Mouse (Mus musculus) thymus, postnatal 14 days (tissue): ENCODE data around the gene Pstpip1.
A peak's percentile ranks its signal among the peaks of the same experiment; 100 is the strongest.

ENCODE experiments used
- DNase-seq: peaks from one replicate; pipeline ENCODE4 v3.0.0; 2021

Pstpip1 gene

DNA sequence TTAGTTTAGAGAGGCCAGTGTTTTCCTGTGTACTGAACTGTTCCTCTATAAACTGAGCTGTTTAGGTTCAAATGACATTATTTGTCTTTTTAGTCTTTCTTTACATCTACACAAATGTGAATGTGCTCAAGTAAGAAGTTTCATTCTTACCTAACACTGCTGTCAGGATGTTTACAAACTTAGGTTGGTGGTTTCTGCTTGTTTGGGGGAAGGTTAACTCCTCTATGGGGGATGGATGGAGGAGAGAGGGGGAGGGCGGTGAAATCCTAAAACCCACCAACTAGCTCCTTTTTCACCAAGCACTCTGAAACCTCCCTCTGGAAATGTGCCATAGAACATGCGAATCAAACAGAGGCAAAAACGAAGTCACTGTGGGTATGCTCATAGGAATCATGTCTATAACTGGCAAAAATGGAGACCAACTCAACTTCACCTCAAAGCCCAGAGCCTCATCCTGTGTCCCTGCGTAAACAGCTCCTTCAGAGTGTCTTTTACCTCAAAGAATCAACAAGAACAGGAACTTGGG is 62.8 kb downstream of the Pstpip1 start:
- DNase-seq: no peak

DNA sequence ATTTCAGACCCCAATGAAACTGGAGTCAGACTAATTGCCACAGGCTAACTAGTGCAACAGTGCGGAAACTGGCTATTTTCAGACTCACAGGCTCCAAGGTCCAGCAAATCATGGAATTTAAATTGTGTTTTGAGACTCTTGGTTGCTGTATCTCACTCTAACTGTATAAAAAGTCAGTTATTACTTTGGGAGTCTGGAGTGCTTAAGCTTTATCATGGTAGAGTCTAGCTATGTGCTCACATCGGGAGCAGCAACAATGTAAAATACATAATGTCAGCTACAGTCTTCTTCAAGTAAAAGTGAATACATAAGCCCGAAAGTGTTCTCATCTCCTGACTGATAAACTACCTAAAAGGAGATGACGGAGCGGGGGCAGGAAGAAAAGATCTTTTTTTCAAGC is 64.8 kb downstream of the Pstpip1 start:
- no peak for DNase-seq

DNA sequence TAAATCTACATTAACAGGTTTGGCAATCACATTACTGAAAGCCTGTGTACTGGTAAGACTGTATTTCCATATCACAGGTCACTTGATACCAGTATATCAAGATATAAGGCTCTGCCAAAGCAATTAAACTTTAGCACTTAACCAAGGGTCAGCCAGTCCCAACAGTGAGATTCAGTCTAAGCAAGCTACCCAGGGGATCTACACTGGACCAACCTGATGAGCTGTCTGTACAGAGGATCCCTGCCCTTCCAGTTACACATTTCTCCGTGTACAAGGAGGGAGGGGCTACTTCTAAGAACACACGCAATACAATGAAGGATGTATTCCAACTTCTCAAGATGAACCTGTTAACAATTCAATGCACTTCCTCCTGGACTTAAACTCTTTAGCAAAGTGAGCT is 68.3 kb downstream of the Pstpip1 start:
- no peak for DNase-seq

DNA sequence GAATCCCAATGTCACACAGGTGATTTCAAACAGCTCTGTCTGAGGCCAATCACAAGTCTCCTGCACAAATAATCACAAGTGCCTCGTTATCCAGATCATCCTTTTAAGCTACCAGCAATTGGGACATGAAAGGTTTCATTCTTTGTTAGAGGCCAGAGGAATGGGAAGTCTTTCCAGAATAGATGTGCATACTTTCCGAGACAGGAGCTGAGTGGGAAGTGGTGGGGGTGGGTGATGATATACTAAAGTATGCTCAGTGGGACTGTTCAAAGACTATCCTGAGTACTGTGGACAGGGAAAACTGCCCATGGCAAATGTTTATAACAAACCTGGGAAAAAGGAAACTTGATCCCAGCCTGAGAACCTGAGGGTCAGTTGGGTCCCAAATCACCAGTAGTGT is 69.7 kb downstream of the Pstpip1 start:
- DNase-seq: no peak

DNA sequence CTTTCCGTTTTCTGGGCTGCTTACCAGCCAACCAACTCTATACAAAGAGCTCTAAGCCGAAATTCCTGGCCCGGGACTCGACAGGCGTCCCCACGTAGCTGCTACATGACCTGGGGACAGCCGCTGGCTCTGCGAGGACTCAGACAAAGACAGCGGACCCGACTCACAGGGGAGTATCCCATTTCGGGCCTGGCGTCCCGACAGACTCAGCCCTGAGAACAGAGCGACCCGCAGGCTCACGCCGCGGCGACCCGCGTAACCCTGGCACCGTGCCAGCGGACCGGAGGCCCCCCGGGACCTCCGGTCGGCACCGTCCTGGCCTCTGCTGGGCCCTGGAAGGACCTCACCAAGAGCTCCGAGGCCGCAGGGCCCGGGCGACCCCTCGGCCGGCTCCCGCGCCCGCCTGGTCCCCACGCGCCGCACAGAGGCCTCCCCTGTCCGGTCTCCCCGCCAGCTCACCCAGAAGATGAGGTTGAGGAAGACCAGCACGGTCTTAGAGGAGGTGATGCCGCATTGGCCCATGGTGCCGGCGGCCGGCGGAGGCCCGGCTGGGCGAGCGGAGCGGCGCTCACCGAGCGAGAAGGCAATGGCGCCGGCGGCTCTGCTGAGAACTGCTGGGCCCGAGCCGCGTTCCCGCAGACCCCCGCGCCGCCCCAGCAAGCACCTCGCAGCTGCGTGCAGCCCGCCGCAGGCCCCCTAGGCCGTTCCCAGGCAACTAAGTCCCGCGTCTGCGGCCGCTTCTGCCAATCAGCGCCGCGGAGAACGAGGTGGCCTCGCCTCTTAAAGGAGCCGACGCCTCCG is 70.8 kb downstream of the Pstpip1 start:
- peak; percentile 92 for DNase-seq

DNA sequence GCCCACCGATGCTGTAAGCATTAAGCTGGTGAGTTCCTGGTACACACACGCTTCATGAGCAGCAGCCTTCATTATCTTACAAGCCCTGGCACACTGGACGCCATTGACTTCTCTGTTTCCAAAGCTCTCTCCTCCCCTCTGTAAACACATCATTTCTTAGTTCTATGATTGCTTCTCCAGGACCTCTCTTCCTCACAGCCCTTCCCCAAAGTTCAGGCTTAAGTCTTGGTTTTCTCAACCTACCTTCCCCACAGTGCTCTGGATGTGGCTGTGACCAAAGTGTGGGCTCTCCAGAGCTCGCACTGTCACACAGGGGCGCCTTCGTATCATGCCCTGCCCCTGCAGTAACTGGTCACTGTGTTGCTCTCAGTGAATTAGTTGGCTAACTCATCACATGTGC is 75.6 kb downstream of the Pstpip1 start, which contains the start of gene Tspan3:
Gene Tspan3, minus strand, starts transcription at position 101 of the 400 bp plus-strand sequence.
- no peak for DNase-seq

DNA sequence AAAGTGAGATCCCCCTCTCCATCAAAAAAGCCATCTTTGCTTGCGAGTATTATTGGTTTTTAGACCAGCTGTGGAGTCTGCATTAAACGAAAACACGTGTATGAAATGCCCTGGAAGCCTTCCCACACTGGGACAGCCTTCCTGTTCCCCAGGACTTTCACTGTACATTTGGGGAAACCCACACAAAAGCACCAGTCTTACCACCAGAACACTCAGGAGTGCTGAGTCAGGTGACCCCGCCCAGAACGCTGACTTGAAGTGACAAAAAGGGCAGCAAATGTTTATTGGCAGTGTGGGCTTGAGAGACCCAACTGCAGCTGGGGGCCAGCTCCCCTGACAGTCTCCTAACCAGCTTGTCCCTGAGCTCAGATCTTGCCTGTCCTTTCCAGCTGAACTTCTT is 76.4 kb downstream of the Pstpip1 start:
- peak; percentile 20 for DNase-seq

DNA sequence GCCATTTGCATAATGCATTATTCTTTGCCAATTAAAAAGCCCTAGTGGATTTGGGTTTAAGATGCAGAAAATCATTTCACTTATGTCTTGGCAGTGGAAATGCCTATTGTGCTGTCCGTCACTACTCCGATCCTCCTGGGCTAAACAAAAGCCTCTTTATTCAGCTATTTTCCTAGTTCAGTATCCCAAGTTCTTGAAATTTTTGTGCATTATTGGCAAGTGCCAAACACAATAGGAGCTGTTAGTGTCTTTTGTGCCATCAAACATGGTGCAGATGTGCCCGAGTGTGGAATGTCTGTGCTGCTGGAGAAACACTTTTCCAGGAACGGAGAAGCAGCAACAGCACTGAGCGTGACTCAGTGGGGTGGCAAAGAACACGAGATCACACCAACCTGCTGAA is 77.9 kb downstream of the Pstpip1 start:
- no peak for DNase-seq

DNA sequence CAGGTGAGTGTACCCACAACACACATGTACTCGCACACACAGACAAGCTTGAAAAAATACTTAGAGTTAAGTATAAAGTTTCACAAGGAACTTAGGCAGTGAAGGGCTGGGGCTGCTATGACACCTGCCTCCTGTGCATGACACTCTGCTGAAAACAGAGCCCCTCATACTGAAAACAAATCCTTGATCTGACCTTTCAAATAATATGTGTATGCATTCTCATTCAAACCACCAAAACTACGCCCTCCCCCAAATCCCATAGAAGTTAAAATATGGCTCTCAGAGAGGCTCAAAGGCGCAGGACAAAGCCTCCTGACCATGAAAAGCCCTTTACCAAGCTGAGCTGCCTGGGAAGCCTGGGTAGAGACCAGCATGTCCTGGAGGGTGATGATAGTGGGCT is 85.6 kb downstream of the Pstpip1 start:
- no peak for DNase-seq

DNA sequence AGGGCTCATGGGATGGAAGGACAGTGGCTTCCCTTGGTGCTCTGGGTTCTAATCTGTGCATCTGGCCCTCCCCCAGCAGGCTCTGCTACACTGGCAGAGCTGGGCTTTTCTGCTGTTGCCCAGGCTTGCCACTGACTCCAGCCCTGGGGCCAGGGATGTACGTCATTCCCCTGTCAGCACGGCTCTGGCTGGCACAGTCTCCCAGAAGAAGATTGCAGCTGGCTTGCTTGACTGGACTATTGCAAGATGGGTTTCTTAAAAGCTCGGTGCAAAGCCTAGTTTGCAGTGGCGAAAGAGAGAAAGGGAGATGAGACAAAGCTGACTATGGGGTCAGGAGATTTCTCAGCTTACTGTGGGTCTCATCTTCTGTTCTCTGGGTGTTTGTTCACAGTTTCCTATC is 87.6 kb downstream of the Pstpip1 start:
- DNase-seq: no peak
